ENCODE assay signal across 12 mouse cellular contexts in the genomic region with DNA sequence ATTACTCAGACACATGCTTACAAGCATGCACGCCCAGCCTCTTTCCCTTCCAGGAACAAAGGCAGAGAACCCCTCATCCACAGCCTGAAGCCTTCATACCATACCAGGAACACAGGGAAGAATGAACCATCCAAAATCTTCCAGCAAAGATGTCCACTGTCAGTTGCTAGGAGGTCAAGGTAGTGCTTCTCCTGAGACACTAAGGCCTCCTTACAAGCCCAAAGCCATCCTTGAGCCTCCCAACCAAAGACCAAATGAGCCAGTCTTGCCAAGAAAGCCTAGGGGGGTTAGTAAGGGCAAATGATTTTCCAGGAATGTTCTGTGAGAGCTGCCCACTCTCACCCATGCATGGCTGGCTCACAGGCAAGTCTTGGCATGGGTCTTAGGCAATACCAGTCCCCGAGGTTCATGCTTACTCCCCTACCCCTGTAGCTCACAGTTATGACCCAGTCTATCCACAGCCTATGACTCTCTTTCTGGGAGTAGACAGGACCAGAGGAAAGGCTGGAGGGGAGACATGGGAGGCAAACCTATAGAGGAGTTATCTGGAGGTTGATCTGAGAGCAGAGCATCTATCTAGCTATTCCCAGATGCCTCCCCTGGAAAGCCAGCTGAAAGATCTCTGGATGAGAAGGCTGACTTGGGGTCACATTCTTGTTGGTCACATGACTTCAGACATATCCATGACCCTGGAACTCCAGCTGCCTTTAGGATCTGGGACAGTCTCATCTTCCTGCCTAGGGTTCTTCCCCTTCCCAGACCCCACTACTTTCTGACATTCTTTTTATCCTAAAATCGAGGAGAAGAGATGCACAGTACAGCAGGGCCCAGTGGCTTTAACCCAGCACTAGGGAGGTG.
A peak's percentile ranks its signal among the peaks of the same experiment; 100 is the strongest.
DNase-seq lines count a peak whose midpoint lies in the region; ATAC-seq and TF ChIP-seq lines count a peak whose summit lies in the region.
"Had no signal": no experiment of that assay in that cellular context is flagged by ENCODE, and none has a peak within 500 bp of the region (broad histone marks: within the 10 kb centered on the region; RNA-seq: fewer than 3 reads in every experiment).

No protein-coding gene starts in this region.

- peaks cover 21% of the 10 kb centered on the region for H3K4me1 ChIP-seq in lung, embryonic 15.5 days
- peaks cover 35% of the 10 kb centered on the region for H3K4me1 ChIP-seq in embryonic facial prominence, embryonic 15.5 days

- no peak for TF ChIP-seq POLR2A in myocyte (IDR thresholded peaks at IDR 0.05; ENCODE audit: insufficient read length, low read depth)

- no peak for TF ChIP-seq CTCF in gastrocnemius, adult 2 months (IDR thresholded peaks at IDR 0.05)

- no peaks in the 10 kb centered on the region for H3K9me3 ChIP-seq in lung, embryonic 15.5 days
- H3K9me3 ChIP-seq in embryonic facial prominence, embryonic 15.5 days (replicated peaks) = no peaks in the 10 kb centered on the region
- H3K9me3 ChIP-seq: heart, embryonic 10.5 days had no signal

- DNase-seq in gastrocnemius, adult 2 months = no peak
- DNase-seq in gastrocnemius, adult 8-10 months (ENCODE audit: low spot score in 2 of 2) = no peak
- no peak for DNase-seq in lung, postnatal 36 days
- no peak for DNase-seq in urinary bladder, postnatal 14 days (ENCODE audit: low spot score)
- no peak for DNase-seq in B cell, adult 2 months
- DNase-seq: cerebellum, postnatal 25 days; liver, postnatal 0 days had no signal

- intact Hi-C loops in gastrocnemius, adult 2 months (cut with DNase I) = no loop called here

- H3K4me3 ChIP-seq in gastrocnemius, adult 2 months = no peak overlapping the region
- no peak overlapping the region for H3K4me3 ChIP-seq in lung, embryonic 15.5 days
- H3K4me3 ChIP-seq in embryonic facial prominence, embryonic 15.5 days (replicated peaks) = no peak overlapping the region
- H3K4me3 ChIP-seq in myocyte = no peak overlapping the region
- H3K4me3 ChIP-seq: heart, embryonic 10.5 days had no signal

- H3K9ac ChIP-seq in lung, embryonic 15.5 days = no peak overlapping the region
- no peak overlapping the region for H3K9ac ChIP-seq in embryonic facial prominence, embryonic 15.5 days
- H3K9ac ChIP-seq: hindbrain, embryonic 14.5 days; liver, postnatal 0 days had no signal

- no peaks in the 10 kb centered on the region for H3K27me3 ChIP-seq in lung, embryonic 15.5 days
- no peaks in the 10 kb centered on the region for H3K27me3 ChIP-seq in embryonic facial prominence, embryonic 15.5 days
- H3K27me3 ChIP-seq in myocyte (ENCODE audit: control insufficient read depth, insufficient read depth, insufficient read length) = no peaks in the 10 kb centered on the region

- ATAC-seq in lung, embryonic 15.5 days (ENCODE audit: borderline replicate concordance, extremely low read depth, low FRiP score, low TSS enrichment) = no peak
- ATAC-seq in embryonic facial prominence, embryonic 15.5 days (ENCODE audit: insufficient number of reproducible peaks, low FRiP score, low TSS enrichment, low read depth) = no peak

- peak overlapping the region; percentile 78 for H3K27ac ChIP-seq in gastrocnemius, adult 2 months
- peak overlapping the region; percentile 81 for H3K27ac ChIP-seq in lung, embryonic 15.5 days
- peak overlapping the region; percentile 83 for H3K27ac ChIP-seq in embryonic facial prominence, embryonic 15.5 days (replicated peaks)
- H3K27ac ChIP-seq: heart, embryonic 10.5 days; hindbrain, embryonic 14.5 days had no signal

- WGBS in lung, embryonic 15.5 days = 64% methylated on average over 3 of the region's 3 CpGs
- 65% methylated on average over 3 of the region's 3 CpGs for WGBS in embryonic facial prominence, embryonic 15.5 days

- H3K36me3 ChIP-seq in lung, embryonic 15.5 days = no peaks in the 10 kb centered on the region
- no peaks in the 10 kb centered on the region for H3K36me3 ChIP-seq in embryonic facial prominence, embryonic 15.5 days
- no peaks in the 10 kb centered on the region for H3K36me3 ChIP-seq in myocyte (ENCODE audit: control insufficient read depth, insufficient read depth)
- H3K36me3 ChIP-seq: heart, embryonic 10.5 days had no signal

- H3K4me2 ChIP-seq in lung, embryonic 15.5 days = no peak overlapping the region
- H3K4me2 ChIP-seq in embryonic facial prominence, embryonic 15.5 days (replicated peaks) = no peak overlapping the region
- peak overlapping the region; percentile 40 for H3K4me2 ChIP-seq in myocyte (ENCODE audit: low read depth)
- H3K4me2 ChIP-seq: hindbrain, embryonic 14.5 days had no signal

- no peaks in the 10 kb centered on the region for H3K79me2 ChIP-seq in myocyte (ENCODE audit: control insufficient read depth, insufficient read depth)

- H3ac ChIP-seq in myocyte (ENCODE audit: control insufficient read depth, insufficient read length) = no peak overlapping the region

TF ChIP-seq in myocyte, 11 proteins besides CTCF, POLR2A, EP300 and RAD21:
- TF ChIP-seq SRF (IDR thresholded peaks at IDR 0.05; ENCODE audit: control insufficient read depth, insufficient read length, low read depth) (no peak), POLR2AphosphoS2 (IDR thresholded peaks at IDR 0.05; ENCODE audit: insufficient read length, low read depth) (no peak), TCF12 (IDR thresholded peaks at IDR 0.05; ENCODE audit: insufficient read depth, poor library complexity, severe bottlenecking) (no peak), MYOD1 (IDR thresholded peaks at IDR 0.05; ENCODE audit: control insufficient read depth in 1 of 3, insufficient read length in 2 of 3, low read depth in 2 of 3) (no peak), REST (IDR thresholded peaks at IDR 0.05; ENCODE audit: insufficient read depth, insufficient read length) (no peak), MAX (IDR thresholded peaks at IDR 0.05; ENCODE audit: low read depth) (no peak), USF1 (IDR thresholded peaks at IDR 0.05; ENCODE audit: low read depth) (peak; percentile 38), E2F4 (IDR thresholded peaks at IDR 0.05; ENCODE audit: insufficient read depth) (no peak), CEBPB (IDR thresholded peaks at IDR 0.05; ENCODE audit: insufficient read depth, poor library complexity, severe bottlenecking) (0 out of 2 replicates have a peak, but pooled peaks have one; percentile 10), TCF3 (IDR thresholded peaks at IDR 0.05; ENCODE audit: insufficient read length, low read depth) (no peak), MYOG (IDR thresholded peaks at IDR 0.05; ENCODE audit: control insufficient read depth in 1 of 3, insufficient read depth in 1 of 3, insufficient read length in 2 of 3, low read depth in 2 of 3) (no peak)
TF ChIP-seq in myocyte: peak in this region for 2.
